Mouse (Mus musculus): ENCODE measurements around the gene 4930519G04Rik.
"Not testable (repeated sequence)": the region's sequence is repeated elsewhere in the genome, so short reads cannot be mapped to it uniquely, and the experiment has no call there.

Gene 4930519G04Rik

GRCm38 (mm10) chr5:114915854-114916253 is 62.4 kb downstream of the 4930519G04Rik start:
- DNase-seq = no peak

GRCm38 (mm10) chr5:114916777-114917176 is 63.3 kb downstream of the 4930519G04Rik start:
- DNase-seq = no peak

- DNase-seq = not testable (repeated sequence)
Observed at GRCm38 (mm10) chr5:114917357-114917756, 63.9 kb downstream of the 4930519G04Rik start.

GRCm38 (mm10) chr5:114921551-114922365 is 68.3 kb downstream of the 4930519G04Rik start:
- DNase-seq = no peak

GRCm38 (mm10) chr5:114922366-114922731 is 68.9 kb downstream of the 4930519G04Rik start:
- DNase-seq = no peak

GRCm38 (mm10) chr5:114922998-114923473 is 69.6 kb downstream of the 4930519G04Rik start, which contains the start of gene Oasl1:
Gene Oasl1 (plus strand): TSS chr5:114923240.
- DNase-seq = peak; percentile 32 to 47

GRCm38 (mm10) chr5:114926153-114926684 is 72.8 kb downstream of the 4930519G04Rik start:
- no peak for DNase-seq

GRCm38 (mm10) chr5:114926753-114927152 is 73.3 kb downstream of the 4930519G04Rik start:
- no peak for DNase-seq

- DNase-seq = no peak
Observed at GRCm38 (mm10) chr5:114931626-114932025, 78.2 kb downstream of the 4930519G04Rik start.

GRCm38 (mm10) chr5:114933206-114933605 is 79.7 kb downstream of the 4930519G04Rik start:
- DNase-seq = no peak

All from cerebellum, postnatal 25 days (tissue).